Mouse (Mus musculus): ENCODE results near the gene Duox2.
"Not testable (repeated sequence)": the region's sequence is repeated elsewhere in the genome, so short reads cannot be mapped to it uniquely, and the experiment has no call there.

Gene Duox2

GRCm38 (mm10) chr2:122298096-122298499, at the start of gene Duox2:
TSS of gene Duox2 (minus strand) at chr2:122298449.
- no peak for DNase-seq (ENCODE audit: low spot score in 2 of 2)

GRCm38 (mm10) chr2:122347257-122347656, 49.0 kb upstream of the Duox2 start:
- DNase-seq (ENCODE audit: low spot score in 2 of 2): no peak

- not testable (repeated sequence) for DNase-seq (ENCODE audit: low spot score in 2 of 2)
These were observed 47.9 kb upstream of the Duox2 start for GRCm38 (mm10) chr2:122346164-122346563.

- peak in 1 of 2 experiments; percentile 54 for DNase-seq (ENCODE audit: low spot score in 2 of 2)
These were observed 47.1 kb upstream of the Duox2 start for GRCm38 (mm10) chr2:122345106-122345893.

GRCm38 (mm10) chr2:122337291-122337690, 39.0 kb upstream of the Duox2 start:
- no peak for DNase-seq (ENCODE audit: low spot score in 2 of 2)

- peak in 1 of 2 experiments; percentile 75 for DNase-seq (ENCODE audit: low spot score in 2 of 2)
These were observed 35.9 kb upstream of the Duox2 start for GRCm38 (mm10) chr2:122334170-122334569.

- DNase-seq (ENCODE audit: low spot score in 2 of 2): no peak
These were observed 34.0 kb upstream of the Duox2 start for GRCm38 (mm10) chr2:122332222-122332621.

GRCm38 (mm10) chr2:122330317-122330716, 32.1 kb upstream of the Duox2 start:
- not testable (repeated sequence) for DNase-seq (ENCODE audit: low spot score in 2 of 2)

- no peak for DNase-seq (ENCODE audit: low spot score in 2 of 2)
These were observed 29.7 kb upstream of the Duox2 start for GRCm38 (mm10) chr2:122327986-122328385.

- no peak for DNase-seq (ENCODE audit: low spot score in 2 of 2)
These were observed 27.1 kb upstream of the Duox2 start for GRCm38 (mm10) chr2:122325361-122325760.

- DNase-seq (ENCODE audit: low spot score in 2 of 2): no peak
These were observed 26.3 kb upstream of the Duox2 start for GRCm38 (mm10) chr2:122324586-122324985.

- no peak for DNase-seq (ENCODE audit: low spot score in 2 of 2)
These were observed 25.7 kb upstream of the Duox2 start for GRCm38 (mm10) chr2:122323960-122324359.

- DNase-seq (ENCODE audit: low spot score in 2 of 2): no peak
These were observed 19.1 kb upstream of the Duox2 start for GRCm38 (mm10) chr2:122317384-122317783.

- no peak for DNase-seq (ENCODE audit: low spot score in 2 of 2)
These were observed 17.1 kb upstream of the Duox2 start, which contains the start of gene Duox1 for GRCm38 (mm10) chr2:122315372-122315771. TSS of gene Duox1 (plus strand) at chr2:122315672.

GRCm38 (mm10) chr2:122313536-122313935, 15.3 kb upstream of the Duox2 start, which contains the start of gene Duoxa1:
TSS of gene Duoxa1 (minus strand) at chr2:122313730.
- no peak for DNase-seq (ENCODE audit: low spot score in 2 of 2)

- DNase-seq (ENCODE audit: low spot score in 2 of 2): peak; percentile 43 to 80
These were observed 14.6 kb upstream of the Duox2 start for GRCm38 (mm10) chr2:122312722-122313417.

- no peak for DNase-seq (ENCODE audit: low spot score in 2 of 2)
These were observed 13.3 kb upstream of the Duox2 start for GRCm38 (mm10) chr2:122311561-122311960.

- no peak for DNase-seq (ENCODE audit: low spot score in 2 of 2)
These were observed 11.4 kb upstream of the Duox2 start for GRCm38 (mm10) chr2:122309647-122310046.

GRCm38 (mm10) chr2:122306184-122306583, 7.9 kb upstream of the Duox2 start:
- no peak for DNase-seq (ENCODE audit: low spot score in 2 of 2)

- DNase-seq (ENCODE audit: low spot score in 2 of 2): no peak
These were observed 7.0 kb upstream of the Duox2 start for GRCm38 (mm10) chr2:122305097-122305892.

- DNase-seq (ENCODE audit: low spot score in 2 of 2): no peak
These were observed 6.3 kb upstream of the Duox2 start for GRCm38 (mm10) chr2:122304544-122304943.
